Mouse (Mus musculus): Measurements from ENCODE around the gene Pacs2. TPM values are rescaled to one million over a fixed set of nuclear protein-coding genes. Genes with fewer than 3 reads are reported as not detected.

Pacs2 gene
- polyA plus RNA-seq, 1 experiment from 2014 or later, result 24.1 TPM

- Histone ChIP-seq H3K4me2 (no peak overlapping the region), H3K9ac (no peak overlapping the region), H3K4me3 (no peak overlapping the region), H3K4me1 (replicated peaks) (peaks cover 68% of the 10 kb centered on the region), H3K36me3 (peaks cover 5% of the 10 kb centered on the region; the same call in 1 of the 2 replicates), H3K9me3 (no peaks in the 10 kb centered on the region), H3K27me3 (no peaks in the 10 kb centered on the region), H3K27ac (peak overlapping the region; percentile 35; the same call in 1 of the 2 replicates)
- 87% methylated on average over 9 of the region's 9 CpGs for WGBS
- no peak for ATAC-seq (ENCODE audit: low FRiP score)
Observed at GRCm38 (mm10) chr12:113101251-113101960, 87.1 kb downstream of the Pacs2 start.

GRCm38 (mm10) chr12:113102461-113102860, 88.2 kb downstream of the Pacs2 start:
- 64% methylated on average over 6 of the region's 6 CpGs for WGBS
- H3K9ac ChIP-seq, result 0 out of 2 replicates have a peak overlapping the region, but pooled peaks have one; percentile 13
- no peak overlapping the region for H3K27ac ChIP-seq
- H3K4me1 ChIP-seq (replicated peaks), result peaks cover 67% of the 10 kb centered on the region
- no peak overlapping the region for H3K4me3 ChIP-seq
- H3K4me2 ChIP-seq, result no peak overlapping the region
- H3K36me3 ChIP-seq, result peaks cover 5% of the 10 kb centered on the region; the same call in 1 of the 2 replicates
- no peaks in the 10 kb centered on the region for H3K9me3 ChIP-seq
- no peaks in the 10 kb centered on the region for H3K27me3 ChIP-seq
- ATAC-seq (ENCODE audit: low FRiP score), result no peak

GRCm38 (mm10) chr12:113103846-113104451, 89.6 kb downstream of the Pacs2 start:
- WGBS, result 86% methylated on average over 8 of the region's 8 CpGs
- no peak overlapping the region for H3K4me2 ChIP-seq
- ATAC-seq (ENCODE audit: low FRiP score), result no peak
- H3K27me3 ChIP-seq, result no peaks in the 10 kb centered on the region
- peaks cover 65% of the 10 kb centered on the region for H3K4me1 ChIP-seq (replicated peaks)
- no peak overlapping the region for H3K27ac ChIP-seq
- H3K9ac ChIP-seq, result no peak overlapping the region
- no peaks in the 10 kb centered on the region for H3K9me3 ChIP-seq
- no peak overlapping the region for H3K4me3 ChIP-seq
- peaks cover 5% of the 10 kb centered on the region; the same call in 1 of the 2 replicates for H3K36me3 ChIP-seq

- WGBS, result 90% methylated on average over 6 of the region's 6 CpGs
- Histone ChIP-seq H3K27me3 (no peaks in the 10 kb centered on the region), H3K4me3 (no peak overlapping the region), H3K27ac (no peak overlapping the region), H3K4me2 (no peak overlapping the region), H3K9me3 (no peaks in the 10 kb centered on the region), H3K9ac (no peak overlapping the region), H3K4me1 (replicated peaks) (peaks cover 58% of the 10 kb centered on the region), H3K36me3 (peaks cover 5% of the 10 kb centered on the region; the same call in 1 of the 2 replicates)
- no peak for ATAC-seq (ENCODE audit: low FRiP score)
Observed at GRCm38 (mm10) chr12:113106386-113106785, 92.1 kb downstream of the Pacs2 start.

DNA sequence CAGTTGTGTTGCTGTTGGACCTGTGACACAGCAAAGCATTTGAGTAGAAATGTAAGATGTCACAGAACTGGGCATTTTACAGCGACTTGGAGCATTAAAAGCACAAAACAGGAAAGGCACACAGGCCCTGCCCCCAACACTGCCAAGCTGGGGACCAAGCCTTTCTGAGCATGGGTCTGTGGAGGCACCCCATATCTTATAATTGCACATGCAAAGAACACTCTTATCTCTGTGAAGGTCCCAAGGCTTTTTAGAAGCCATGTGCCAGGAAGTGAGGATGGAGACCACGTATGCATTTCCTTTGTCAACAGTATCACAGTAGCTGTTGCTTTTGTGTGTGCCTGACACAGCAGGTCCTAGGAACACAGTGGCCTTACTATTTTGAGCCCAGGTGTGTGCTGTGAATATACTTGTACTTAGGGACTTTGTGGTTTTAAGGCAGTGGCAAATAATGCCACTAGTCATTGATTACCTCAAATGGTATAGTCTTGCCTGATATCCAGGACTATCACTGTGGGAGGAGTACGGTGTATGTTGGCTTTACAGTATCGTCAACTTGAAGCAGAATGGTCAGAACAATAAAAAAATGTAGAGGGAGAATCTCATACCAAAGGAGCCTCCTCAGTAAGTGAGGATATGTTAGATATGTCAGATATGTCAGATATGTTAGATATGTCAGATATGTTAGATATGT, 93.3 kb downstream of the Pacs2 start:
- Histone ChIP-seq H3K4me1 (replicated peaks) (peaks cover 52% of the 10 kb centered on the region), H3K4me3 (no peak overlapping the region)
- 89% methylated on average over 4 of the region's 4 CpGs for WGBS

DNA sequence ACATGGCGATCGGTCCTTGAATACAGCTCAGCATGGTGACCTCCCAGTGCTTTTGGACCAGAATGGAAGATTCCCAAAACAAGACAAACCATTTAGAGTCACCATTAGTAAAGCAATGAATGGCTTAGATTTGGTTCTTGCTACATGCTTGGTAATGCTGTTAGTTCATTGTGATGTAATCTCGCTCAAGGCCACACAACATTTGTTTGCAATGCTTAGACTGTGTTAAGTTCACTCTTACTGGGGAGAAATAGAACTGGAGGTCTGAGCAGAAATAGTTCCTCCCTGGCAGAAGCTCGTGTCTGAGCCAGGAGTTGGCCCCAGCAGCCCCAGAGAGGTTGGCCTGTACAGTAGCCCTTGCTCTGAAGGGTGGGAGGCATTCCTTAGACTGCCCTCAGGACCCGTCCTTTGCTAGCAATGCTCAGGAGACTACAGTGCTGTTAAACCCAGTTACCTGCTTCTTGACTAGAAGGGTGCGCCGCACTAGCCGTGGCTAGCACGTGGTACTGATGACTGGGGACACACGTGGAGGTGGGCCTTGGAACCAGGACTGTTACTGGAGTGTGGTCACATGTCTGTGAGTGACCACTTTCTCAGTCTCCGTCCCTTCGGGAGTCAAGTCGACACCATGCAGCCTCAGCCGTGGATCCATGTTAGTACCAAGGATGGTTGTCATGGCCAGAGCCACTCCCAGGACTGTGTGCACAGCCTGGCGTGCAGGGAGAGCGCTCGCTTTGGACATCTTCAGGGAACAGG, 94.4 kb downstream of the Pacs2 start:
- no peaks in the 10 kb centered on the region for H3K9me3 ChIP-seq
- no peaks in the 10 kb centered on the region for H3K27me3 ChIP-seq
- H3K27ac ChIP-seq, result no peak overlapping the region
- no peak overlapping the region for H3K9ac ChIP-seq
- H3K4me3 ChIP-seq, result no peak overlapping the region
- H3K4me1 ChIP-seq (replicated peaks), result peaks cover 42% of the 10 kb centered on the region
- peaks cover 22% of the 10 kb centered on the region for H3K36me3 ChIP-seq
- peak; percentile 14; the same call in 1 of the 2 replicates for ATAC-seq (ENCODE audit: low FRiP score)
- no peak overlapping the region for H3K4me2 ChIP-seq
- WGBS, result 88% methylated on average over 17 of the region's 17 CpGs

More for the DNA sequence above, 93.3 kb downstream of the Pacs2 start:
- no peaks in the 10 kb centered on the region for H3K27me3 ChIP-seq
- no peak overlapping the region for H3K9ac ChIP-seq
- no peak overlapping the region for H3K4me2 ChIP-seq
- H3K27ac ChIP-seq, result no peak overlapping the region
- ATAC-seq (ENCODE audit: low FRiP score), result no peak
- no peaks in the 10 kb centered on the region for H3K9me3 ChIP-seq
- H3K36me3 ChIP-seq, result peaks cover 11% of the 10 kb centered on the region

DNA sequence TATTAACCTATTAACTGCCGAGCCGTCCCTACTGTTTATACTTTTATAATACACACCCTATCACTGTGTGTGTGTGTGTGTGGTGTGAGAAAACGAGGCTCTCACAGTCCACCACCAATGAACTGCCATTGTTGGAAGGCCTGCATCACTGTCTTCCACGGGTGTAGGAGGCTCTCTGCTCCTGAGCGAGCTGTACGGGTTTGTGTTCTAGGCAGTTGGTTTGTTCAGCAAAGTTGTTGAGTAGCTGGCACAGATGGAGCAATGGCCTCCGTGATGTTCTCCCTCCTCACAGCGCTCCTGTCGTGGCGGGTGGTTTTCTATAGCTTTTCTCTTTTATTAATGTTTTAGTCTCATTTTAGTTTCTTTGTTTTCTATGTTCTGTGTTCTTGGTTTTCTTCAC, 95.5 kb downstream of the Pacs2 start:
- Histone ChIP-seq H3K9me3 (no peaks in the 10 kb centered on the region), H3K27ac (no peak overlapping the region), H3K36me3 (peaks cover 33% of the 10 kb centered on the region), H3K4me2 (no peak overlapping the region), H3K4me1 (replicated peaks) (peaks cover 31% of the 10 kb centered on the region), H3K27me3 (no peaks in the 10 kb centered on the region), H3K4me3 (no peak overlapping the region), H3K9ac (no peak overlapping the region)
- WGBS, result 82% methylated on average over 10 of the region's 10 CpGs
- ATAC-seq (ENCODE audit: low FRiP score), result no peak

GRCm38 (mm10) chr12:113114141-113114540, 99.8 kb downstream of the Pacs2 start:
- Histone ChIP-seq H3K27me3 (no peaks in the 10 kb centered on the region), H3K27ac (no peak overlapping the region), H3K36me3 (peaks cover 61% of the 10 kb centered on the region), H3K4me3 (no peak overlapping the region), H3K4me2 (no peak overlapping the region), H3K9ac (no peak overlapping the region), H3K4me1 (replicated peaks) (peaks cover 16% of the 10 kb centered on the region), H3K9me3 (no peaks in the 10 kb centered on the region)
- ATAC-seq (ENCODE audit: low FRiP score), result no peak
- 90% methylated on average over 4 of the region's 4 CpGs for WGBS

- Histone ChIP-seq H3K27ac (no peak overlapping the region), H3K4me3 (no peak overlapping the region), H3K4me2 (no peak overlapping the region), H3K36me3 (peaks cover 64% of the 10 kb centered on the region), H3K9ac (no peak overlapping the region), H3K4me1 (replicated peaks) (peaks cover 9% of the 10 kb centered on the region), H3K9me3 (no peaks in the 10 kb centered on the region), H3K27me3 (no peaks in the 10 kb centered on the region)
- no peak for ATAC-seq (ENCODE audit: low FRiP score)
- whole genome bisulfite sequencing, result 90% methylated on average over 16 of the region's 16 CpGs
Observed at GRCm38 (mm10) chr12:113114856-113115538, 100.7 kb downstream of the Pacs2 start.

DNA sequence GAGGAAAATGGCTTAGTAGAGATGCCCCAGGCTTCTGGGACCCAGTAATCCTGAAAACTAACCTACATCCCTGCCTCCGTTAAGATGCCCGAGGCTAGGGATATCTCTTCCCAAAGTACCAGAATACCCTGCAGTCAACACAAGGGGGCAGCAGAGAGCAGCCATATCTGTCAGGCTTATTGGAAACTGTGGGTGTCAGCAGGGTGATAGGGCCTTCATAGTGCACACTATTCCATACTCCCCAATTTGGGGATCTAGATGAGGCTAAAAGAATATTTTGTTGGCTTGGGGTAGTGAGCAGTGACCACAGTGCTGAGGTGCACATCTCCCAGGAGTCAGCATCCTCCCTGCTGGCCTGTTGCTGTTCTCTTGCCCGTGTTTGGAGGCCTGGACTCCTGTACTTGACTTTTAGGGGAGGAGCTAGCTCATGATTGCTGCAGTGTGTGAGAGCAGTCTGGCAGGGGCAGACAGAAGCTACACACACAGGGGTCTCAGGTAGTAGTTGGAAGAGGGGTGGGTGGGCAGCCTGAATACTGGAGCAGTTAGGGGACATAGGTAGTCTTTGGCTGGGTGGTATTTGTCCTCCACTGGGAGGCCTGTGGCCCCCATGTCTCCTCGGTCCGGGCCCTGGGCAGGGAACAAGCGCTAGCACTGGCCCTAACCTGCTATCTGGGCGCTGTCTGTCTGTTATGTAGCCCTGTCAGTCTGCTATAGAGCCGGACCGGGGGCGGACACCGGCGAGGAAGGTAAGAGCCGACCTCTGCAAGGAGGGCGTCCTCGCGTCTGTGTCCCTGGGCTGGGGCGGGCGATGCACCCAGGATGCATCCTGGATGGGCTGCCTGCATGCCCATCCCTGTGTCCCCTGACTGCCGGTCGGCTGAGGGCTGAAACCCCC, 105.5 kb downstream of the Pacs2 start:
- Histone ChIP-seq H3K4me2 (no peak overlapping the region), H3K4me3 (no peak overlapping the region), H3K27me3 (no peaks in the 10 kb centered on the region), H3K27ac (no peak overlapping the region), H3K9me3 (no peaks in the 10 kb centered on the region), H3K9ac (no peak overlapping the region), H3K36me3 (peaks cover 83% of the 10 kb centered on the region), H3K4me1 (replicated peaks) (no peaks in the 10 kb centered on the region)
- ATAC-seq (ENCODE audit: low FRiP score), result peak; percentile 60
- 89% methylated on average over 20 of the region's 20 CpGs for WGBS
